Mouse (Mus musculus) CH12.LX (cell line): ENCODE data around the gene Tubg1. TPM values are rescaled to one million over a fixed set of nuclear protein-coding genes. Genes with fewer than 3 reads are reported as not detected.

Source experiments
- DNase-seq: peaks from one replicate; pipeline ENCODE4 v3.0.0-alpha.2; 2013; ENCODE audit errors: extremely low read depth
- H3K27ac ChIP-seq: 2 replicates; pipeline ENCODE4 v1.5.1; 2012; ENCODE audit warnings: low read depth, mild to moderate bottlenecking, control low read depth, moderate library complexity; ENCODE audit not compliant: insufficient read depth
- H3K27me3 ChIP-seq: replicated peaks from 2 replicates; pipeline ENCODE3; 2012; ENCODE audit warnings: inconsistent platforms
- H3K36me3 ChIP-seq, 2 experiments: replicated peaks in 1 of 2; 2 replicates each; pipeline versions ENCODE3 to v1.6.1; 2012; ENCODE audit warnings: inconsistent platforms in 1 of 2, low read length in 1 of 2, mild to moderate bottlenecking in 1 of 2, mixed read lengths in 1 of 2, moderate library complexity in 1 of 2; ENCODE audit not compliant: control insufficient read depth in 1 of 2, insufficient read depth in 1 of 2
- H3K4me1 ChIP-seq, 2 experiments: 2 replicates each; pipeline ENCODE4 v1.6.1; 2012; ENCODE audit warnings: inconsistent platforms in 1 of 2, moderate library complexity in 1 of 2; ENCODE audit not compliant: insufficient read depth in 2 of 2, control insufficient read depth in 1 of 2
- H3K4me2 ChIP-seq: 2 replicates; pipeline ENCODE4 v1.6.1; 2012; ENCODE audit warnings: low read depth, mild to moderate bottlenecking, control low read depth; ENCODE audit not compliant: poor library complexity, insufficient read depth, severe bottlenecking
- H3K4me3 ChIP-seq, 3 experiments: fragments of 150-350 bp in 1 of 3; sonication (generic) in 1 of 3; replicated peaks in 1 of 3; 2 replicates each; pipeline versions ENCODE3 to v1.5.1; 2011 to 2012; ENCODE audit warnings: low read depth in 2 of 3, low read length in 2 of 3, mild to moderate bottlenecking in 2 of 3, moderate library complexity in 2 of 3, control low read depth in 1 of 3, improper control_type of control experiment in 1 of 3, inconsistent platforms in 1 of 3, mixed read lengths in 1 of 3; ENCODE audit not compliant: poor library complexity in 1 of 3
- H3K79me2 ChIP-seq: replicated peaks from 2 replicates; pipeline ENCODE4 v1.6.1; 2012; ENCODE audit warnings: mild to moderate bottlenecking, moderate library complexity; ENCODE audit not compliant: control insufficient read depth, poor library complexity, insufficient read depth, severe bottlenecking; ENCODE audit errors: extremely low read depth
- H3K9ac ChIP-seq: 2 replicates; pipeline ENCODE4 v1.6.1; 2012; ENCODE audit warnings: low read depth, mild to moderate bottlenecking, control low read depth, moderate library complexity; ENCODE audit not compliant: insufficient read depth
- H3K9me3 ChIP-seq: replicated peaks from 2 replicates; pipeline ENCODE3; 2012; ENCODE audit warnings: low read length, inconsistent platforms, mixed read lengths
- BHLHE40 ChIP-seq: IDR thresholded peaks from 2 replicates; pipeline ENCODE4 v1.6.1; 2011; ENCODE audit warnings: mild to moderate bottlenecking, low read depth, low read length, improper control_type of control experiment
- CHD1 ChIP-seq: IDR thresholded peaks from 2 replicates; pipeline ENCODE4 v1.6.1; 2012; ENCODE audit warnings: low read depth, low read length, improper control_type of control experiment, inconsistent platforms
- CHD2 ChIP-seq: IDR thresholded peaks from 2 replicates; pipeline ENCODE4 v1.6.1; 2011; ENCODE audit warnings: low read length, improper control_type of control experiment
- CTCF ChIP-seq, 2 experiments: IDR thresholded peaks in 1 of 2; conservative IDR thresholded peaks in 1 of 2; 2 replicates each; pipeline ENCODE4 v1.5.1; 2011 to 2012; ENCODE audit warnings: low read depth in 2 of 2, low read length in 2 of 2, improper control_type of control experiment in 1 of 2, inconsistent platforms in 1 of 2, mild to moderate bottlenecking in 1 of 2, moderate library complexity in 1 of 2
- E2F4 ChIP-seq: IDR thresholded peaks from 2 replicates; pipeline ENCODE4 v1.6.1; 2011; ENCODE audit warnings: low read depth, low read length, improper control_type of control experiment; ENCODE audit not compliant: insufficient replicate concordance
- ELF1 ChIP-seq: IDR thresholded peaks from 2 replicates; pipeline ENCODE4 v1.6.1; 2014; ENCODE audit warnings: low read depth, mild to moderate bottlenecking, inconsistent platforms, low read length, improper control_type of control experiment
- EP300 ChIP-seq: IDR thresholded peaks from 2 replicates; pipeline ENCODE4 v1.6.1; 2011; ENCODE audit warnings: low read length, improper control_type of control experiment
- ETS1 ChIP-seq: conservative IDR thresholded peaks from 2 replicates; pipeline ENCODE4 v1.6.1; 2012; ENCODE audit warnings: low read depth, mild to moderate bottlenecking, inconsistent platforms, low read length, improper control_type of control experiment, moderate library complexity
- GABPA ChIP-seq: IDR thresholded peaks from 2 replicates; pipeline ENCODE4 v1.6.1; 2012; ENCODE audit warnings: low read depth, low read length, improper control_type of control experiment, inconsistent platforms; ENCODE audit not compliant: insufficient replicate concordance
- HCFC1 ChIP-seq: IDR thresholded peaks from 2 replicates; pipeline ENCODE4 v1.6.1; 2012; ENCODE audit warnings: low read depth, mild to moderate bottlenecking, inconsistent platforms, low read length, improper control_type of control experiment
- IRF4 ChIP-seq: IDR thresholded peaks from 2 replicates; pipeline ENCODE4 v1.6.1; 2014; ENCODE audit warnings: low read depth, mild to moderate bottlenecking, inconsistent platforms, low read length, improper control_type of control experiment
- JUN ChIP-seq: IDR thresholded peaks from 2 replicates; pipeline ENCODE4 v1.6.1; 2011; ENCODE audit warnings: low read depth, mild to moderate bottlenecking, low read length, improper control_type of control experiment, moderate library complexity; ENCODE audit not compliant: insufficient read depth
- JUND ChIP-seq: conservative IDR thresholded peaks from 2 replicates; pipeline ENCODE4 v1.6.1; 2011; ENCODE audit warnings: low read depth, low read length, improper control_type of control experiment
- KAT2A ChIP-seq: IDR thresholded peaks from 2 replicates; pipeline ENCODE4 v1.6.1; 2012; ENCODE audit warnings: low read length, improper control_type of control experiment, inconsistent platforms; ENCODE audit not compliant: insufficient replicate concordance
- MAFK ChIP-seq: IDR thresholded peaks from 2 replicates; pipeline ENCODE4 v1.6.1; 2011; ENCODE audit warnings: low read length, improper control_type of control experiment; ENCODE audit not compliant: insufficient replicate concordance
- MAX ChIP-seq: IDR thresholded peaks from 2 replicates; pipeline ENCODE4 v1.6.1; 2011; ENCODE audit warnings: low read length, improper control_type of control experiment
- MAZ ChIP-seq: IDR thresholded peaks from 2 replicates; pipeline ENCODE4 v1.6.1; 2012; ENCODE audit warnings: low read depth, mild to moderate bottlenecking, inconsistent platforms, low read length, improper control_type of control experiment, moderate library complexity
- MEF2A ChIP-seq: IDR thresholded peaks from 2 replicates; pipeline ENCODE4 v1.6.1; 2014; ENCODE audit warnings: low read depth, mild to moderate bottlenecking, inconsistent platforms, low read length, improper control_type of control experiment, borderline replicate concordance
- MXI1 ChIP-seq: IDR thresholded peaks from 2 replicates; pipeline ENCODE4 v1.6.1; 2011; ENCODE audit warnings: mild to moderate bottlenecking, low read depth, low read length, improper control_type of control experiment
- MYC ChIP-seq: IDR thresholded peaks from 2 replicates; pipeline ENCODE4 v1.6.1; 2011; ENCODE audit warnings: low read depth, mild to moderate bottlenecking, improper control_type of control experiment, low read length
- NELFE ChIP-seq: IDR thresholded peaks from 2 replicates; pipeline ENCODE4 v1.6.1; 2011; ENCODE audit warnings: low read depth, low read length, improper control_type of control experiment
- NRF1 ChIP-seq: IDR thresholded peaks from 2 replicates; pipeline ENCODE4 v1.6.1; 2014; ENCODE audit warnings: low read depth, mild to moderate bottlenecking, inconsistent platforms, low read length, improper control_type of control experiment, moderate library complexity
- PAX5 ChIP-seq: IDR thresholded peaks from 2 replicates; pipeline ENCODE4 v1.6.1; 2012; ENCODE audit warnings: low read length, inconsistent platforms, mixed read lengths
- POLR2A ChIP-seq: IDR thresholded peaks from 2 replicates; pipeline ENCODE4 v1.6.1; 2011; ENCODE audit warnings: low read depth, mild to moderate bottlenecking, improper control_type of control experiment, low read length
- POLR2AphosphoS2 ChIP-seq: IDR thresholded peaks from 2 replicates; pipeline ENCODE4 v1.6.1; 2011; ENCODE audit warnings: low read depth, low read length, improper control_type of control experiment
- RAD21 ChIP-seq: IDR thresholded peaks from 2 replicates; pipeline ENCODE4 v1.6.1; 2011; ENCODE audit warnings: low read depth, mild to moderate bottlenecking, low read length, improper control_type of control experiment, moderate library complexity
- RCOR1 ChIP-seq: conservative IDR thresholded peaks from 2 replicates; pipeline ENCODE4 v1.6.1; 2012; ENCODE audit warnings: low read depth, mild to moderate bottlenecking, inconsistent platforms, low read length, improper control_type of control experiment
- SIN3A ChIP-seq: IDR thresholded peaks from 2 replicates; pipeline ENCODE4 v1.6.1; 2012; ENCODE audit warnings: low read length, improper control_type of control experiment, inconsistent platforms
- SMC3 ChIP-seq: IDR thresholded peaks from 2 replicates; pipeline ENCODE4 v1.6.1; 2011; ENCODE audit warnings: low read depth, low read length, improper control_type of control experiment
- TBP ChIP-seq: conservative IDR thresholded peaks from 2 replicates; pipeline ENCODE4 v1.6.1; 2011; ENCODE audit warnings: low read depth, low read length, improper control_type of control experiment
- TCF12 ChIP-seq: IDR thresholded peaks from 2 replicates; pipeline ENCODE4 v1.6.1; 2014; ENCODE audit warnings: low read depth, mild to moderate bottlenecking, inconsistent platforms, low read length, improper control_type of control experiment
- UBTF ChIP-seq: IDR thresholded peaks from 2 replicates; pipeline ENCODE4 v1.6.1; 2012; ENCODE audit warnings: low read depth, mild to moderate bottlenecking, inconsistent platforms, low read length, improper control_type of control experiment, moderate library complexity
- USF1 ChIP-seq: IDR thresholded peaks from 2 replicates; pipeline ENCODE4 v1.6.1; 2014; ENCODE audit warnings: low read depth, mild to moderate bottlenecking, inconsistent platforms, low read length, improper control_type of control experiment
- USF2 ChIP-seq: conservative IDR thresholded peaks from 2 replicates; pipeline ENCODE4 v1.6.1; 2011; ENCODE audit warnings: low read depth, low read length, improper control_type of control experiment
- ZC3H11A ChIP-seq: IDR thresholded peaks from 2 replicates; pipeline ENCODE4 v1.6.1; 2012; ENCODE audit warnings: low read depth, mild to moderate bottlenecking, inconsistent platforms, low read length, improper control_type of control experiment
- ZKSCAN1 ChIP-seq: IDR thresholded peaks from 2 replicates; pipeline ENCODE4 v1.6.1; 2012; ENCODE audit warnings: low read depth, inconsistent platforms, low read length, improper control_type of control experiment, borderline replicate concordance
- ZMIZ1 ChIP-seq: IDR thresholded peaks from 2 replicates; pipeline ENCODE4 v1.6.1; 2012; ENCODE audit warnings: low read depth, mild to moderate bottlenecking, inconsistent platforms, low read length, improper control_type of control experiment
- ZNF384 ChIP-seq: IDR thresholded peaks from 2 replicates; pipeline ENCODE4 v1.6.1; 2012; ENCODE audit warnings: low read depth, low read length, improper control_type of control experiment, inconsistent platforms
- dilution Hi-C: fragments of 300-500 bp; cut with MboI; formaldehyde crosslinking; loops from 2 replicates; pipeline ENCODE4 v1.14.3; 2020; ENCODE audit warnings: low sequenced_read_pairs; ENCODE audit not compliant: extremely low pct_unique_long_range_greater_than_20kb, extremely low pct_ligation_motif_present
- in situ Hi-C: fragments of 300-500 bp; cut with MboI; formaldehyde crosslinking; loops from 3 replicates; pipeline ENCODE4 v1.14.3; 2019; ENCODE audit warnings: low sequenced_read_pairs, low pct_ligation_motif_present, low pct_unique_long_range_greater_than_20kb, mixed read lengths
- polyA plus RNA-seq: library from polyadenylated mRNA; unstranded; fragments of >175 nt; gene quantifications from 2 replicates; pipeline ENCODE4 v1.2.1, GENCODE M21; 2012; ENCODE audit warnings: low read depth; ENCODE audit not compliant: insufficient read length
- total RNA-seq, 2 experiments: library from RNA; depleted of rRNA; stranded (reverse); fragments of 300-350 nt in 1 of 2; fragments of >200 nt in 1 of 2; gene quantifications; 2 replicates each; pipeline ENCODE4 v1.2.3; 2012 to 2014

The Tubg1 gene
- total and polyA plus RNA-seq, 3 experiments = 57.4 to 190 (median 108) TPM

GRCm38 (mm10) chr11:101112186-101112585 lies 7.6 kb upstream of the Tubg1 start:
- Histone ChIP-seq H3K4me1 (peaks cover 20 to 75% of the 10 kb centered on the region in 2 experiments), H3K27ac (peak overlapping the region; percentile 45), H3K27me3 (no peaks in the 10 kb centered on the region), H3K4me2 (peak overlapping the region; percentile 24; the same call in 1 of the 2 replicates), H3K36me3 (peaks cover 15 to 60% of the 10 kb centered on the region in 2 experiments), H3K9ac (no peak overlapping the region; the same call in 1 of the 2 replicates), H3K4me3 (no peak overlapping the region), H3K79me2 (peaks cover 89% of the 10 kb centered on the region), H3K9me3 (peaks cover 13% of the 10 kb centered on the region)
- in situ Hi-C loops = no loop called here
- dilution Hi-C loops = no loop called here
- DNase-seq = peak; percentile 64
- TF ChIP-seq MAFK = 0 out of 2 replicates have a peak, but pooled peaks have one; percentile 19
- no peak for TF ChIP-seq ELF1
- no peak for TF ChIP-seq HCFC1
- TF ChIP-seq POLR2A = 0 out of 2 replicates have a peak, but pooled peaks have one; percentile 21
- no peak for TF ChIP-seq RCOR1
- TF ChIP-seq UBTF = 0 out of 2 replicates have a peak, but pooled peaks have one; percentile 42
- no peak for TF ChIP-seq TBP
- peak; percentile 46; the same call in 1 of the 2 replicates for TF ChIP-seq CHD2
- no peak for TF ChIP-seq USF2
- no peak for TF ChIP-seq MYC
- peak; percentile 60; the same call in 1 of the 2 replicates for TF ChIP-seq SIN3A
- no peak for TF ChIP-seq JUND
- TF ChIP-seq PAX5 = no peak
- 0 out of 2 replicates have a peak, but pooled peaks have one; percentile 48 for TF ChIP-seq MXI1
- peak; percentile 25; the same call in 1 of the 2 replicates for TF ChIP-seq EP300
- TF ChIP-seq ZNF384 = no peak
- peak; percentile 27 for TF ChIP-seq MAX
- TF ChIP-seq GABPA = no peak
- peak; percentile 42; the same call in 1 of the 2 replicates for TF ChIP-seq TCF12
- peak; percentile 90 for TF ChIP-seq MEF2A
- no peak for TF ChIP-seq POLR2AphosphoS2
- no peak for TF ChIP-seq USF1
- TF ChIP-seq IRF4 = peak; percentile 77
- peak; percentile 53; the same call in 1 of the 2 replicates for TF ChIP-seq MAZ
- TF ChIP-seq RAD21 = no peak; the same call in 1 of the 2 replicates
- TF ChIP-seq SMC3 = no peak
- no peak for TF ChIP-seq NRF1
- peak; percentile 52 for TF ChIP-seq ETS1
- no peak; the same call in 1 of the 2 replicates for TF ChIP-seq E2F4
- TF ChIP-seq CHD1 = no peak
- no peak for TF ChIP-seq ZKSCAN1
- no peak for TF ChIP-seq KAT2A
- no peak for TF ChIP-seq ZC3H11A
- peak; percentile 23; the same call in 1 of the 2 replicates for TF ChIP-seq NELFE
- no peak for TF ChIP-seq CTCF (conservative IDR thresholded peaks at IDR 0.05 in 1 of 2, IDR thresholded peaks at IDR 0.05 in 1 of 2; ENCODE audit: low read depth in 2 of 2, low read length in 2 of 2)
- no peak for TF ChIP-seq JUN
- TF ChIP-seq BHLHE40 = peak; percentile 55
- no peak for TF ChIP-seq ZMIZ1
